Mouse (Mus musculus) lung, postnatal 25 days (tissue): ENCODE results near the gene Dnajc12.
"Not testable (repeated sequence)": the region's sequence is repeated elsewhere in the genome, so short reads cannot be mapped to it uniquely, and the experiment has no call there.

Experiments used
- DNase-seq: peaks from one replicate; pipeline ENCODE4 v3.0.0; 2022; ENCODE audit warnings: low spot score

Dnajc12 gene

DNA sequence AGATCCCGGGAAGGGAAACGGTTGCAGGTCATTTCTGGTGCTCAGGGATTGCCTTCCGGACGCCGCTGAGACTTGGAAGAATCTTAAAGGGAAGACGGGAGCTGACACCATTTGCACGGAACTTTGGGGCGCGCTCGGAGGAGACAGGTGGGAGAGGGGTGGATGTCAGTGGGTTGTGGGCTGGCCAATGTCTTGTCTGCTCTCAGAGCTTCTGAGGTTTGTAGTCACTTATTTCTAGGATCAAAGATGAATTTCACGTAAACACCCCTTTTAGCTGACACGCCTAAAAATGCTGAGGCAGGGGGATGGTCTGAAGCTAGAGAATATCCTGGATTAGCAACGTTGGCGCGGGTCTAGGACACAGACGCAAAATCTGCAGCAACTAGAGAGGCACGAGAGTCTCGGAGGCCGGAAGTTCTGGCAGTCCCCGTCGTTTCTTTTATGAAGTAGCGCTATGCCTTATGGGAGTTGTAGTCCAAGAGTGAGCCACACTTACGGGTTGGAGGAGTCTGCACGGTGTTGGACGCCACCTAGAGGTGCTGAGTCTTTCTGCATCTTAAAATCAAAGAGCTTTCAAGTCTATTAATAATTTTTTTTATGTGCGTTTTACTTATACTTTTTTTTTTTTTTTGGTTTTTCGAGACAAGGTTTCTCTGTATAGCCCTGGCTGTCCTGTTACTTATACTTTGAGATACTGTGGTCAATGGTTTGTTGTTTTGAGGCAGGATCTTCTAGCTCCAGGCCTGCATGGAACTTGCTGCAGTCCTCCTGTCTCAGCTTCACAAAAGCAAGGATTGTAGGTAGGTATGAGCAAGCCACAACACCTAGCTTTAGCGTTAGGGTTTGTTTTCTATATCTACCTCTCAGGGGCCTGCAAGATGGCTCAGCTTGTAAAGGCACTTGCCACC, at the start of gene Dnajc12:
TSS of gene Dnajc12 (plus strand) at position 72 of the 908 bp plus-strand sequence.
- peak; percentile 94 for DNase-seq

- no peak for DNase-seq
These were observed 45.3 kb upstream of the Dnajc12 start for GRCm38 (mm10) chr10:63336901-63337300.

GRCm38 (mm10) chr10:63337326-63337725, 44.9 kb upstream of the Dnajc12 start:
- no peak for DNase-seq

- DNase-seq = peak; percentile 59
These were observed 44.0 kb upstream of the Dnajc12 start for GRCm38 (mm10) chr10:63337951-63338836.

GRCm38 (mm10) chr10:63338914-63339643, 43.2 kb upstream of the Dnajc12 start:
- peak; percentile 91 for DNase-seq

DNA sequence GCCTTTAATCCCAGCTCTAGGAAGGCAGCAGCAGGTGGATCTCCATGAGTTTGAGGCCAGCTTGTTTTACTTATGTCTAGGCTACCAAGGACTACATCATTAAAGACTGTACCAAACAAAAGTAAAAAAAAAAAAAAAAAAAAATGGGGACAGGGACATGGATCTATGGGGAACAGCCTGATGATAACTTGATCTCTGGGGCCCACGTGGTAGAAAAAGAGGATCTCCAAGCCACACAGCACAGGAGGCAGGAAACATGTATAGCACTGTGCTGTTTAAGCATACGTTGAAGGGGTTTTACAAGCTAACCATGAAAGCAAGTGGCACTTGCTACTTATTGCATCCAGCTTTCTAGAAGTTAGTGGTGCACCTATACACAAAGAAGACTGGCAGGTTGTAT, 40.9 kb upstream of the Dnajc12 start:
- no peak for DNase-seq

DNA sequence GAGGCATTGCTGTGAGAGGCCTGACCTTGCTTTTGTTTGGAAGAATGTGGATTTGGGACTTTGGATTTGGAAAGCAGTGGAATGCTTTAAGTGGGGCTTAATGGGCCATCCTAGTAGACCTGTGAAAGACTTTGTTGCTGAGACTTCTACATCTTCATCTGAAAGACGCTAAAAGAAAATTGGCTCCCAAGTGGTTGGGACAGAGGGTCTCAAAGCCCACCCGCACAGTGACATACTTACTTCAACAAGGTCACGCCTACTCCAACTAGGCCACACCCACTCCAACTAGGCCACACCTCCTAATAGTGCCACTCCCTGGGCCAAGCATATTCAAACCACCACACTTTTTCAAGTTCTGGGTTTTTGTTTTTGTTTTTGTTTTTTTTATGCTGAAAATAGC, 37.5 kb upstream of the Dnajc12 start:
- DNase-seq = no peak

DNA sequence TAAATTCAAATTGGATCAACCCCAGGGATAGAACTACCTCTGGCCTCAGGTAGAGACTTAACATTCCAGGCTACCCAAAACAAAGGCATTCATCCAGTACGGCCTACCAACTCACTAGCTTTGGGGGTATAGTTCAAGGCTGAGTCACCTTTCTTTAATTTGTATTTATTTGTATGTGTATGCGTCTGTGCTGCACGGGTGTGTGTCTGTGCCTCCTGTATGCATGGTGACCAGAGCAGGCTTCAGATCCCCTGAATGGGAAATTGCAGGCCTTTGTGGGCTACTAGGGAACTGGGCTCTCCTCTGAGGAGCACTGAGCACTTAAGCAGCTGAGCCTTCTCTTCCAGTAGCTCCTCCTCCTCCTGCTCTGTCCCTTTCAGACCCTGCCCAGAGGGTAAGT, 34.0 kb upstream of the Dnajc12 start:
- DNase-seq = no peak

DNA sequence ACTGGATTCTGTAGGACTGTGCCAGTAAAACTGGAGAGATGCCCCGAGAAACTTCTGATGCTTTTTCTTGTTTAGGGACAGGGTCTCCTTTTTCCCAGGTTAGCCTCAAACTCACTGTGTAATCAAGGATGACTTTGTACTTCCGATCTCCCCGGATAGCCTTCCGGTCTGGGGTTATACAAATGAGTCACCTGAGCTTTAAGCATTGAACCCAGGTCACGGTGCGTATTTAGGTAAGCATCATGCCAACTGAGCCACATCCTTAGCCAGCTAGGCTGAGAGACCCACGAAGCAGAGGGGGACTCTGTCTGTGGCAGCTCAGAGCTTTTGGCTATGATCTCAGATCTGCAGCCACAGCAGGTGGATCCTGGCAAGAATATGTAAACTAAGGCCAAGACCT, 31.6 kb upstream of the Dnajc12 start:
- no peak for DNase-seq

DNA sequence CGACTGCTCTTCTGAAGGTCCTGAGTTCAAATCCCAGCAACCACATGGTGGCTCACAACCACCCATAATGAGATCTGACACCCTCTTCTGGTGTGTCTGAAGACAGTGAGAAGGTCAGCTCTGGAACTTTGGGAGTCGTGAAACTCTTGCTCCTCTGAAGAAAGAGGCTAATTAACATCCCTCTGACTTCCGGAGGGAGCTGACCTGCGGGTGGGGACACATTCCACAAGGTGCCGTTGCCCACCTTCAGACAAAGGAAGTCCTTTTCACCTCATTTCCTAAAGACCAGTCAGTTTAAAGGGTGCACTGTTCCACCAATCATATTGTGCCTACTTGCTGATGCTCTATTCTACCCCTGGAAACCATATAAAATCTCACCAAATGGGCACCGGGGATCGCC, 31.1 kb upstream of the Dnajc12 start:
- DNase-seq = not testable (repeated sequence)

DNA sequence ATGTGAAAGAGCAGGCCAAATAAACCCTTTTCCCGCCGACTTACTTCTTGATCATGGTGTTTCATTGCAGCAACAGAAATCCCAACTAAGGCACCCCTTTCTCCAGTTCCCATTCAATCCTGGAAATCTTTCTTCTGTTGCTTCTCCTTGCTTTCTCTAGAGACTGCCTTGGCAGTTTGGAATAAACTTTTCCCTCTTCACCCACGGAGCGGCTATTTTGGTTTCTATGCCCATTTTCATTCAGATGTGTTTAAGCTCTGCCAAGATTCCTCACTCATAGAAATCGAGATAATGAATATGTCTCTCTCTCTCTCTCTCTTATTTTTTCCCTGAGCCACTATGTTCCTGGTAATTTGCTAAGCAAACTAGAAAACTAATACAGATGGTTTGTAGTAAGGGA, 30.1 kb upstream of the Dnajc12 start:
- DNase-seq = no peak

DNA sequence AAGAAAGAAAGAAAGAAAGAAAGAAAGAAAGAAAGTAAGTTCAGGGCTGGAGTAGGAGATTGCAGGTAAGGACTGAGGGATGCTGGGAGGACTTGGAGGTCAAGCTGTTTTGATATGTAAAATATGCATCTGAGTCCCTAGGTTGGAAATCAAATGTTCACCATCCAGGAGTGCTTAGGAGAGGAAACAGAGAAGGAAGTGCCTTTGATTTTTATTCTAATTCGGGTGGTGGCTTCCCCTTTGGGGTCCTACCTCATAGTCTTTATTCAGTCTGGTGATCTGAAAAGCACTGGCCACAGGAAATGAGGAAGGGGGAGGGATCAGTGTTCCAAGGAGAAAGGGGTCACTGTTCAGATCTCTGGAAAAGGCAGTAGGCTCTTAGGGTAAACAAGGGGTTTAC, 21.7 kb upstream of the Dnajc12 start:
- DNase-seq = no peak

DNA sequence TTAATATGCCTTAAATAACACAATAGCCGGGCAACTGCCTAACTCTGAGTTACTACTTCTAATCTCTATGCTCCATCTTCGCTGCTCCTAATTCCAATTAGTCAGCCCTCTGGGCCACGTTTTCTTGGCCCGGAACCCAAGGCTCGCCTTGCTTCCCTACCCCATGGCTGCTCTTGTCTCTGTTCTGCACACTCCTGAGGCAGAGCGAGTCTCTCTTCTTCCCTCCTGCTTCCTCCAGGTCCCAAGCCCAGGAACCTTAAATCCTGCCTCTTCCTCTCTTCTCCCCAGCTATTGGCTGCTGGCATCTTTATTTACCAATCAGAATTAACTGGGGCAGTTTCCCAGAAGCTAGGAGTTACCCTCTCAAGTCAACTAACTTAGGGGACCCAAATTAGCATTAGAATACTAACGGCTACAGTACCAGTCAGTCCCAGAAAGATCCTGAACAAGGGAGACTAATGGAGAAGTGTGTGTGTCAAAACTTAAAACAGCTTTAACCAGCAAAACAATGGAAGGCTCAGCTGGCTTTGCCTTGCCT, 16.3 kb upstream of the Dnajc12 start:
- DNase-seq = no peak

GRCm38 (mm10) chr10:63367386-63367785, 14.9 kb upstream of the Dnajc12 start:
- DNase-seq = no peak

DNA sequence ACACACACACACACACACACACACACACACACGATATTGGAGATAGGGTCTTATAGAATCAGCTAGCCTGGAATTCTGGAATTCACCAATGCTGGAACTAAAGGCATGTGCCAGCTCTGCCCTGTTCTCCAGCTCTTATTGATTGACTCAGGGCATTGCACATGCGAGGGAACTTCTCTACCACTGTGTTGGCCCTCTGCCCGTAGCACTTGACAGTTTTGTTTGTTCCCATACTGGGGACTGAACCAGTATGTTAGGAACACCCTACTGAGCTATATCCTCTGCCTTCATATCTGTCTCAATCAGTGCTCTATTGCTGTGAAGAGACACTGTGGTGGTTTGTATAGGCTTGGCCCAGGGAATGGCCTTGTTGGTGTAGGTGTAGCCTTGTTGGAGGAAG, 14.2 kb upstream of the Dnajc12 start:
- DNase-seq = peak; percentile 36

DNA sequence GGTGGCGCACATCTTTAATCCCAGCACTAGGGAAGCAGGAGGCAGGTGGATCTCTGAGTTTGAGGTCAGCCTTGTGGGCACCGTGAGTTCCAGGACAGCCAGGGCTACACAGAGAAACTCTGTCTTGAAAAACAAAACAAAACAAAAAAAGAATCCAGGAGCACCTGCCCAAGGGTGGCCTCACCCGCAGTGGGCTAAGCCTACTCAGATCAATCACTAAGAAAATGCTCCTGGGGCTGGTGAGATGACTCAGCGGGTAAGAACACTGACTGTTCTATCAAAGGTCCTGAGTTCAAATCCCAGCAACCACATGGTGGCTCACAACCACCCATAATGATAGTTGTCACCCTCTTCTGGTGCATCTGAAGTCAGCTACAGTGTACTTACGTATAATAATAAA, 5.9 kb upstream of the Dnajc12 start:
- no peak for DNase-seq

DNA sequence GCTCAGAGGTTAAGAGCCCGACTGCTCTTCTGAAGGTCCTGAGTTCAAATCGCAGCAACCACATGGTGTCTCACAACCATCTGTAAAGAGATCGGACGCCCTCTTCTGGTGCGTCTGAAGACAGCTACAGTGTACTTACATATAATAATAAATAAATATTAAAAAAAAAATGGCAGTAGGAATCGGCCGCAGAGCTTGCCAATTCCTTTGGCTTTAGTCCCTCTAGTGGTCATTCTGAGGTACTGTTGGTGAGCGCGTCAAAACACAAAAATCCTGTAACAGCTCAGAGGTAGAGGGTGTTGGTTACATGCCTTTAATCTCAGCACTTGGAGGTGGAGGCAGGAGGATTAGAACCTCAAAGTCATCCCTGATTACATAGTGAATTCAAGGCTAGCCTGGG, 4.8 kb upstream of the Dnajc12 start:
- peak; percentile 67 for DNase-seq

- DNase-seq = no peak
These were observed 3.1 kb upstream of the Dnajc12 start for GRCm38 (mm10) chr10:63378948-63379680.

DNA sequence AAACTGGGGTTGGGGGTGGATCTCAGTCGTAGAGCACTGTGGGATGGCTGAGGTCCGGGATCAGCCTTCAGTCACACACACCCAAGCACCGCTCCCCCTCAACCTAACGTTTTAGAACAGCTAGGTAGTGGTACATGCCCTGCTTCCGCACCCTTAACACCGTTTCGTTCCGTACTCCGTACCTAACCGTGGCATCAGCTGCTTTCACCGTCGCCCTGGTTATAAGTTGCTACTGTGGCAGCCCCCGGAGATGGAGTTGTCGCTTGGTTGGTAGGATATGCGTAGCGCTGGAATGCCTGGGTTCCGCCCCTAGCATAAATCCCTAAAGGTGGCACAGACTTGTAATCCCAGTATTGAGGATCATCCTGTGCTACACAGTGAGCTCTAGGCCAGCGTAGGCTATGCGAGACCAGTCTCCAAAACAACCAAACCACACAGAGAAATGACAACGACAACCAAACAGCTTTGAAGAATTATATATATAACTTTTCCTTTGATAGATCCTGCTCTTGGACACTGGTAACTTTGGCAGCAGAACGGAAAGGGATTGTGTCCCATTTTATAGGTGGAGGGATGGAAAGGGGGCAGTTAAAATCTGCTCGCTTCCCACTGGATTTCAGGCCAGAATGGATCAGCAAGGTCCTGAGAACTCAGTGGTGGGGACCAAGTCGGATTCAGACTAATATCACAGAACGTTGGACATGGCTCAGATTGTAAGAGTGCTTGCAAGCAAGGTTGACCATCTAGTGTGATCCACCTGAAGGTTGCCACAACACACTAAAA, 554 bp upstream of the Dnajc12 start, which contains the start of gene Sirt1:
TSS of gene Sirt1 (minus strand) at position 207 of the 783 bp plus-strand sequence.
- peak; percentile 5 for DNase-seq

GRCm38 (mm10) chr10:63385897-63386296, 3.7 kb downstream of the Dnajc12 start:
- DNase-seq = not testable (repeated sequence)
